8 mouse cellular contexts compared by ENCODE assay signal in the genomic region with DNA sequence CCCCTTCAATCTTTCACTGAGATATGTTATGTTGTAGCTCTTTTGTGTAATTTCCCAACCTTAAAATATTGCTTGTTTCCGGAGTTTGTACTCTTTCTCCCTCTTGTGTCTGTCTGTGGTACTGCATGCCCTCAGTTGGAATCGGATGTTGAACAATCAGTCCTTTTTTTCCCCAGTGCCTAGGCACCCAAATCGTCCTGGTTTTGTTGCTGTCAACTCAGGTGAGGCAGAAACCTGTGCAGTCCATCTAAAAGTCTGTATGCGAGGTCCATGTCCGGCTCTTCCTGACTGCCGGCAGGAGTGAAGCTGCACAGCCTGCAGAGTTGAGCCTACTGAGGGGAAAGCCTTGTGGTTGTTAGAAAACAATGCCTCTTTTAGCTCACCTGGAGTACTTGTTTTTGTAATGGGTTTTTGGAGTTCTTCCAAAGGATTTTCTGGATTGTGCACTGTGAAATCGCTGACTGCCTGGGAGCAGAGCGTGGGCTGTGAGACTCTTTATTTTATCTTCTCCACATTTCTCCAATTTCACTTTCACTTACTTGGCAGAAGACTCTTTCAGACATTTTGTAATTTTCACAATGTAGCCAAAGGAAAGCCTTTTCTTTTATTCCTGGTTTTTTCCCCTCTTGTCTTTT. TPM values are rescaled to one million over a fixed set of nuclear protein-coding genes. Genes with fewer than 3 reads are reported as not detected.
DNase-seq lines count a peak whose midpoint lies in the region; ATAC-seq and TF ChIP-seq lines count a peak whose summit lies in the region.

No protein-coding gene starts in this region.

- H3K4me1 ChIP-seq in forebrain, embryonic 11.5 days (replicated peaks; ENCODE audit: control insufficient read depth, insufficient read depth, low read length): no peaks in the 10 kb centered on the region
- H3K4me1 ChIP-seq in forebrain, embryonic 16.5 days (replicated peaks; ENCODE audit: control insufficient read depth, insufficient read depth, low read length): no peaks in the 10 kb centered on the region
- H3K4me1 ChIP-seq in cerebellum, adult 2 months (ENCODE audit: control insufficient read depth, insufficient read depth, low read length): no peaks in the 10 kb centered on the region

- no peaks in the 10 kb centered on the region for H3K27me3 ChIP-seq in forebrain, embryonic 11.5 days (ENCODE audit: control insufficient read depth, insufficient read depth, low read length)
- H3K27me3 ChIP-seq in forebrain, embryonic 16.5 days (replicated peaks; ENCODE audit: control insufficient read depth, insufficient read depth, low read length): no peaks in the 10 kb centered on the region
- no peaks in the 10 kb centered on the region for H3K27me3 ChIP-seq in cerebellum, adult 2 months (ENCODE audit: control insufficient read depth, insufficient read depth, low read length)

- peak; percentile 65 for DNase-seq in forebrain, embryonic 11.5 days (ENCODE audit: low spot score)
- DNase-seq in MN1 (ENCODE audit: low spot score): peak; percentile 35
- peak; percentile 31 to 49 for DNase-seq in cerebellum, adult 2 months
- peak; percentile 24 to 35 for DNase-seq in gastrocnemius, adult 8-10 months (ENCODE audit: low spot score in 2 of 2)
- DNase-seq in layer of hippocampus, adult 8-10 months (ENCODE audit: low spot score in 2 of 2): peak; percentile 28 to 74
- peak; percentile 88 for DNase-seq in lung, postnatal 36 days
- DNase-seq in spleen, adult 12 weeks (ENCODE audit: low spot score): peak; percentile 31

- no peak overlapping the region for H3K9ac ChIP-seq in forebrain, embryonic 11.5 days (ENCODE audit: low read length)
- H3K9ac ChIP-seq in forebrain, embryonic 16.5 days (replicated peaks; ENCODE audit: low read depth, low read length): no peak overlapping the region

- no peaks in the 10 kb centered on the region for H3K9me3 ChIP-seq in forebrain, embryonic 11.5 days (ENCODE audit: control insufficient read depth, low read length)
- H3K9me3 ChIP-seq in forebrain, embryonic 16.5 days (ENCODE audit: control insufficient read depth, low read length): no peaks in the 10 kb centered on the region

- peak; percentile 57 for TF ChIP-seq CTCF in cerebellum, adult 2 months (IDR thresholded peaks at IDR 0.05; ENCODE audit: borderline replicate concordance, insufficient read depth, low read depth, low read length)

- no peaks in the 10 kb centered on the region for H3K36me3 ChIP-seq in forebrain, embryonic 11.5 days (ENCODE audit: control insufficient read depth, insufficient read depth, low read length)
- peaks cover 11% of the 10 kb centered on the region; the same call in 1 of the 2 replicates for H3K36me3 ChIP-seq in forebrain, embryonic 16.5 days (ENCODE audit: control insufficient read depth, insufficient read depth)

- no peak for ATAC-seq in forebrain, embryonic 11.5 days (replicated peaks; ENCODE audit: low FRiP score)
- ATAC-seq in forebrain, embryonic 16.5 days: no peak

- H3K4me2 ChIP-seq in forebrain, embryonic 11.5 days (ENCODE audit: low read depth, low read length, severe bottlenecking): no peak overlapping the region
- no peak overlapping the region for H3K4me2 ChIP-seq in forebrain, embryonic 16.5 days (ENCODE audit: low read length)

- H3K4me3 ChIP-seq in forebrain, embryonic 11.5 days (ENCODE audit: low read depth, low read length): no peak overlapping the region
- H3K4me3 ChIP-seq in forebrain, embryonic 16.5 days (replicated peaks; ENCODE audit: low read length): no peak overlapping the region
- H3K4me3 ChIP-seq in cerebellum, adult 2 months (replicated peaks; ENCODE audit: insufficient read depth, low read depth, low read length): no peak overlapping the region

- no peak overlapping the region for H3K27ac ChIP-seq in forebrain, embryonic 11.5 days (ENCODE audit: low read depth, low read length)
- no peak overlapping the region for H3K27ac ChIP-seq in forebrain, embryonic 16.5 days (ENCODE audit: low read length)
- H3K27ac ChIP-seq in cerebellum, adult 2 months (ENCODE audit: insufficient read depth, low read length): no peak overlapping the region

- WGBS in forebrain, embryonic 11.5 days: 64% methylated on average over 8 of the region's 8 CpGs
- 55% methylated on average over 8 of the region's 8 CpGs for WGBS in forebrain, embryonic 16.5 days
- 49% methylated on average over 8 of the region's 8 CpGs for WGBS in cerebellum, adult 2 months

- no peak for TF ChIP-seq POLR2A in cerebellum, adult 2 months (IDR thresholded peaks at IDR 0.05; ENCODE audit: borderline replicate concordance, insufficient read depth, low read length)

RNA-seq across cellular contexts. Expression of a gene that starts 11.4 kb away (rescaled TPM):
- polyA plus RNA-seq in forebrain, embryonic 11.5 days (2014; fragmentation: Nextera tagmentation; extraction: Ambion mirVana): 111 and 114 TPM in 2 replicates
- polyA plus RNA-seq in forebrain, embryonic 16.5 days (2015; fragmentation: Nextera tagmentation; extraction: Ambion mirVana): 161 and 172 TPM in 2 replicates
- polyA plus RNA-seq in cerebellum, adult 2 months (2012; rRNA removed): 90.6 and 95.4 TPM in 2 replicates
- total RNA-seq in gastrocnemius, adult 8-10 months (2022): 10 to 100 TPM; 69.3 to 72.3 (median 71.7) TPM
- 100 to 1,000 TPM; 122 to 161 (median 139) TPM for total RNA-seq in layer of hippocampus, adult 8-10 months (2022)

Comparison
In these comparisons a context has a peak if more than half of its experiments do, and no peak if none do; other contexts are left out.
1. DNase-seq: peak in every context shown above with its lines; median percentile 88 in lung, postnatal 36 days; 65 in forebrain, embryonic 11.5 days; 51 in layer of hippocampus, adult 8-10 months; 40 in cerebellum, adult 2 months; 35 in MN1; 31 in spleen, adult 12 weeks; 30 in gastrocnemius, adult 8-10 months.